Mouse (Mus musculus) adrenal gland, adult (tissue): Measurements from ENCODE around the gene Catsper1.
"Not testable (repeated sequence)": the region's sequence is repeated elsewhere in the genome, so short reads cannot be mapped to it uniquely, and the experiment has no call there.

ENCODE experiments used
- DNase-seq, 2 experiments: peaks; one replicate each; pipeline ENCODE4 v3.0.0; 2022 to 2023; ENCODE audit warnings: low spot score in 1 of 2; ENCODE audit not compliant: inconsistent age in 2 of 2

Catsper1 gene

GRCm38 (mm10) chr19:5349502-5349873 lies 13.9 kb downstream of the Catsper1 start, which contains the start of gene Cst6:
TSS of gene Cst6 (minus strand) at chr19:5349574.
- not testable (repeated sequence) for DNase-seq

DNA sequence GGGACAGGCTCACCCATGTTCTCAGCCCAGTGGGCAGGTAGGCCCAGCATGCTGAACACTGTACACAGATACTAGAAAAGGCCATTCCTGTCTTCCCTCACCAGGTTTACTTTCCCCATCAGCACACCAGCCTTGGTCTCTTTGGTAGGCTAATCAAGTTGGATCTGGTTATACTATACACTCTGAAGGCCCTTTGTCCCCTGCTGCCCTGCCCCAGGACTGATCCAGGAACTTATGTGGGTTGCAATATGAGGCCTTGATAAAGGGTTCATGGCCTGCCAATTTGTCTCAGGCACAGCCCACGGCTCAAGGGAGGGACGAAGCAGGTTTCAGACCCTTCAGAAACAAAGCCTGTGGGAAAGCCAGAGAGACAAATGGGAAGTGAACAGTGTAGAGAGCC lies 18.1 kb downstream of the Catsper1 start:
- no peak for DNase-seq

GRCm38 (mm10) chr19:5356080-5356479 lies 20.5 kb downstream of the Catsper1 start:
- DNase-seq = no peak

- DNase-seq = no peak
Observed at GRCm38 (mm10) chr19:5362186-5362585, 26.6 kb downstream of the Catsper1 start.

DNA sequence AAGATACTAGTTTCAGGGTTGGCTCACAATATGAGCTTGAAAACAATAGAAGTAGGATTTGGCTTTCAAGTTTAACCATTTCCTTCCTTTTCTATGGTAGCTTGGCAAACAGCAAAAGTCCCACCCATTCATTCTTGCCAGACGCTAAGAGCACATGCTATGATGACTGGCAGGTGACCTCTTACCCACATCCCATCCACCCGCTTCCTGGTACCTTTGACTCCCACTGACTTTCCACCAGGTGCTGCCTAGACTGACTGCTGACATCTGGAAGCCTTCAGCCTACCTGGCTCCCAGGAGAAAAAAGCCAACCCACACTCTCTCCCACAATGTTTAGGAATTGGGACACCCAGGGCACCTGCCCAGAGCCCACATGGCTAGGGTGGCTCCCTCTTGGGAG lies 28.6 kb downstream of the Catsper1 start:
- DNase-seq = peak in 1 of 2 experiments; percentile 50

GRCm38 (mm10) chr19:5365751-5366150 lies 30.2 kb downstream of the Catsper1 start:
- peak; percentile 41 to 54 for DNase-seq

GRCm38 (mm10) chr19:5366175-5367052 lies 30.9 kb downstream of the Catsper1 start, which contains the start of gene Eif1ad:
TSS of gene Eif1ad (plus strand) at chr19:5366741.
- peak; percentile 97 to 100 for DNase-seq

DNA sequence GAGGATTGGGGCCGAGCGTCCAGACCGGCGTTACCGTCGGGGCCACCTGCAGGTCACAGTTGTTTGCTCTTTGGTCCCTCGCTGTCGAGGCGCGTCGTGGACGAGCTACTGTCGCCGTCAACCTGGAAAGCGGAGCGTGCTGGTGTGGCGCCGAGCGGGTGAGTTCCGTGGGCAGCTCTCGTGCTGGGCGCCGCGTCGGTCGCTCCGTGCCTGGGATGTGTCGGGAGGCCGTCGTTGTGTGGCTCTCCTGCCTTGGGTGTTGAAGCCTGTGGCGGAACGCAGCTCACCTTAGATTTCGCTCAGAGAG lies 31.5 kb downstream of the Catsper1 start, which contains the start of gene Banf1:
Banf1 (minus strand) TSS at position 116 of the 307 bp plus-strand sequence.
- no peak for DNase-seq

DNA sequence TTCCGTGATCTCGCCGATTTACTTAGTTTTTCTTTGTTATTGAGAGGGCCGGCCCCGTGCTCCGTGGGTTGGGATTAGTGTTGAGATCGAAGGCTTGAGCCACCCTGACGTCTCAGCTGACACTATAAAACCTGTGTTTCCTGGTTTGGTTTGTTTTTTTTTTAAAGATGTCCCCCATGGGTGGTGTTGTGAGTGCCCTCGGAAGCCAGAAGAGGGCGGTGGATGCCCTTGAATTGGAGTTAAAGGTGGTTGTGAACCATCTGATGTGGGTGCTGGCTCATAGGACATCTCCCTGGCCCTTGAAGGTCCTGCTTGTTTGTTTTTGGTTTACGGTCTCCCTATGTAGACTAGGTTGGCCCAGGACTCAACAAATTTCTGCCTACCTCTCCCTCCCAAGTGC lies 31.9 kb downstream of the Catsper1 start:
- DNase-seq = peak in 1 of 2 experiments; percentile 42

DNA sequence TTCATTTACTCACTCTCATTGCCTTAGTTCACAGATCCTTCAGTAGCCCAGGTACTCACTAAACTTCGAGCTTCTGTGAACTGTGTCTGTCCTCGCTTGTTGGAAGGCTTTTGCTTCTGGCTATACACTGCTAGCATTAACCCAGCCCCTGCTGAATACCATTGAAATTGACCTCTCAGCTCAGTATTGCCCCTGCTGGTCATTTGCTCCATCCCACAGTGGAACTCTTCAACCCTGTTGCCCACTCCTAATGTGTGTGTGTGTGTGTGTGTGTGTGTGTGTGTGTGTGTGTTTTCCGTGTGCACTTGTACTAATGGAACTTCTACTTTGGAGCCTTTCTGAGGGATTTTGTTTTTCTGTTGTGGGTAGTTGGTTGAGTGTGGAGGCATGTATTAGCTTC lies 35.4 kb downstream of the Catsper1 start:
- no peak for DNase-seq

DNA sequence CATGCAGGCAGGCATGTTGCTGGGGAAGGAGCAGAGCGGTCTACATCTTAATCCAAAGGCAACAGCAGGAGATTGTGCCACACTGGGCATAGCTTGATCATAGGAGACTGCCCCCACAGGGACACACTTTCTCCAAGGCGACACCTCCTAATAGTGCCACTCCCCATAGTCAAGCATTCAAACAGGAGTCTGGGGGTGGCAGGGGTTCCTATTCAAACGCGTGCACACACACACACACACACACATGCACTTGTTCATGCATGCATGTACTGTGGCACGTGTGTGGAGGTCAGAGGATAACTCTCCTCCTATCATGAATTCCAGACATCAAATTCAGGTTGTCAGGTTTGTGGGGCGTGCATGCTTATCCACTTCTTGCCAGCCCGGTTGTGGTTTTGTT lies 37.2 kb downstream of the Catsper1 start:
- no peak for DNase-seq

- DNase-seq = no peak
Observed at GRCm38 (mm10) chr19:5374177-5374576, 38.6 kb downstream of the Catsper1 start.

- DNase-seq = no peak
Observed at GRCm38 (mm10) chr19:5374748-5375147, 39.2 kb downstream of the Catsper1 start.

- DNase-seq = no peak
Observed at GRCm38 (mm10) chr19:5377446-5377845, 41.9 kb downstream of the Catsper1 start.

DNA sequence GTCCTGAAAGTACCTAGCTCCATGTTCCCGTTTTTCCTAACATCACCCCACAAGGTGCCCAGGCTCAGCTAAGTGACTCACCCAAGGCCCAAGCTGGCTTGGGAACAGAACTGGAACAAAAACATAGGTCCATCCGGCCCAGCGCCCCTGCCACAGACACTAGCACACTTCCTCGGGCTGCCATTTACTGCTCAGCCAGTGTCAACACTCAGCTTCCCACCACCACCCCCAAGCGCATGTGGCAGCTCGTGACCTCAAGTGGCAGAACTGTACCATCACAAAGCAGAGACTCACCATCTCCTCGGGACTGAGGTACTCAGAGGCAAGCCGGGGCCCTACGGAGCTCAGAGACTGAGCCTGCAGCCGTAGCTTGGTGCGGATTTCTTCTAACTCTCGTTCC lies 47.8 kb downstream of the Catsper1 start:
- no peak for DNase-seq

DNA sequence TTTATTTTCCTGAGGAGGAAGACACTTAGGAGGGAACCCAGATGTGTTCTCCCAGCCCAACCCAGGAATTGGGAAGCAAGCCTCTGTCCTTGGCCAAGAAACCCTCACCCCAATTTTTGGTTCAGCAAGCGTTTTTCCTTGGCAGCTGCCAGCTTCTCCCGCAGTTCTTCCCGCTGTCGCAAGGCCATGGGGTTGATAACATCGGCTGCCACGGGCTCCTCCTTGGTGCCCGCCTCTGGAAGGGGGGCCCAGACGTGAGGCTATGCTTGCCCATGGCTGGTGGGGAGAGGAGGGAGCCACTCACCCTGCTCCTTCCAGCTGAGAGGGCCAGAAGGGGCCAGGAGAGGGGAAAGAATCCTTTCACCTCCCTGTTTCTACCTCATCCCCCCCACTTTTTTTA lies 49.2 kb downstream of the Catsper1 start:
- no peak for DNase-seq

DNA sequence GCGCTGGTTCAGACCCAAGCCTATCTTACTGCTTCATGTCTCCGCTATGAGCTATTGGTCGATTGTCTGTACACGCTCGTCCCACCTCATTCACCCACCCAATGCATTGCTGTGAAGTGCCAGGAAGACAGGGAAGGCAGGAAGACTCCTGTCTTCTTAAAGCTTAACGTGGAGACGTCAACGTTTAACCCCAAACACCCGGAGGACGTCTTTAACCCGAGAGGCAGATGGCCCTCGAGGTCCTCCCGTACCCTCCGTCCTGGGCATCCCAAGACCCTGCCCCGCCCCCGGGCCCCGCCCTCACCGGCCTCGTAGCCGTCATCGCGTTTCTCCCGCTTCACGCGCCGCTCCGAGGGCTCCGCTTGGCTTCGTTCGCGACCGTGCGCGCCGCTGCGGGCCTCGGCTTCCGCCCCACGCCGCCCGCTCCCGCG lies 52.5 kb downstream of the Catsper1 start:
- DNase-seq = no peak

- peak; percentile 97 to 98 for DNase-seq
Observed at GRCm38 (mm10) chr19:5388588-5389242, 53.2 kb downstream of the Catsper1 start, which contains the start of gene Sart1. TSS of gene Sart1 (minus strand) at chr19:5388703.

DNA sequence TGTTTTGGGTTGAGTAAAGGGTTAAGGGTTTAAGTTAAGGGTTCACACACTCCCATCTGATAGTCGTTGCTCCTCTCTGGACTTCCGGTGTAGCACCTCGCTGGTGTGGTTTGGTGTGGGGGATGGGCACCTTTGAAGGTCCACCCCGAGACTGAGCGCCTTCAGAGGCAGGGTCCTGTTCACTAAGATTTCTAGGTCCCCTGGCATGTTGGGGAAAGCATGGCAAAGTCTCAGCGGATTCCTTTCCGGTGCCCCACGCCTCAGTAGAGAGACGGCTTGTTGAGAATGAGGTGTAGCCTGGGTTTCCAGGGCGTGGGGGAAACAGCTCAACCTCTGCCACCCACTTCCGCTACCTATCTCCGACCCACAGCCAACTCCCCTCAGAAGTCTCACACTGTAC lies 54.1 kb downstream of the Catsper1 start:
- peak; percentile 53 to 78 for DNase-seq

- DNase-seq = no peak
Observed at GRCm38 (mm10) chr19:5390416-5390815, 54.9 kb downstream of the Catsper1 start.

- DNase-seq = peak; percentile 87 to 94
Observed at GRCm38 (mm10) chr19:5392892-5393291, 57.4 kb downstream of the Catsper1 start.
